Mouse (Mus musculus): ENCODE measurements around the gene Dpf1. TPM values are rescaled to one million over a fixed set of nuclear protein-coding genes. Genes with fewer than 3 reads are reported as not detected.

The Dpf1 gene
- polyA plus RNA-seq, 1 experiment from 2014 or later, result 118 TPM

GRCm38 (mm10) chr7:29290691-29291485, 12.9 kb upstream of the Dpf1 start:
- Histone ChIP-seq H3K36me3 (replicated peaks) (no peaks in the 10 kb centered on the region), H3K4me2 (peak overlapping the region; percentile 1; the same call in 1 of the 2 replicates), H3K9me3 (no peaks in the 10 kb centered on the region), H3K9ac (peak overlapping the region; percentile 14; the same call in 1 of the 2 replicates), H3K27me3 (peaks cover 31% of the 10 kb centered on the region), H3K27ac (peak overlapping the region; percentile 83), H3K4me1 (peaks cover 53% of the 10 kb centered on the region), H3K4me3 (replicated peaks) (no peak overlapping the region)
- ATAC-seq (ENCODE audit: low FRiP score), result no peak
- 38% methylated on average over 11 of the region's 11 CpGs for WGBS

DNA sequence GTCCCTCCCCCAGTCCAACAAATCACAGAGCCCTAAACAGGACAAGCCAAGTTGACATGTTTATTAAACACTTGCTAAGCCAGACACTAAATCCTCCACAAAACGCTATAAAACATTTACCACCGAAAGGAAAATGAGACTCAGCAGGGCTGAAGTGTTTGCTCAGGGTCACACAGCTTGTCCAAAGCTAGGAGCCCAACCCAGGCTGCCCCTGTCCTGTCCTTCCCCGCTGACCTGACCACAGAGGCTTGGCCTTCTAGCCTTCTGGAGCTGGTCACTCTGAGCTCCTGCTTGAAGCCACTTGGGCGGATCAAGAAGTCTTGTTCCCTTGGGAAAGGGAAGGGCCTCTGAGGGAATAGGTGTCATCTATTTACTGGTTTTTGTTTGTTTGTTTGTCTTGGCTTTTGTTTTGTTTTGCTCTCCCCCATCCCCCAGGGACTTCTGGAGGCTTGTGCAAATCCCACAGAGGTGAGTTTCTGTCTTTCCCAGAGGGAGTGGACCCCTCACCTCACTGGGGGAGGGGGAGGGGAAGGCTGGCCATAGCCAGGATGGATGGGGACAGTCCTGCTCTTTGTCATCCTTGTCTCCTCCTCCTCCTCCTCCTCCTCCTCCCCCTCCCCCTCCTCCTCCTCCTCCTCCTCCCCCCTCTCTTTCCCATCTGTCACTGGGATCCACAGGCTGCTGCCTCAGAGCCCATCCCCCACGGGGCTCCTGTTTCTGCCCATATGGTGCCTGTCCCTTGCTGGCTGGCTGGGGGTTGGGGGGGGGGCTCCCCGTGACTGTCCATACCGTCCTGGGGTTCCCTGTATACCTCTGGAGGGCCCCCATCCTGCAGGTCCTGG, 11.9 kb upstream of the Dpf1 start:
- 31% methylated on average over 6 of the region's 7 CpGs for WGBS
- Histone ChIP-seq H3K27ac (peak overlapping the region; percentile 83), H3K9ac (peak overlapping the region; percentile 30; the same call in 1 of the 2 replicates), H3K4me3 (replicated peaks) (no peak overlapping the region), H3K4me1 (peaks cover 53% of the 10 kb centered on the region), H3K27me3 (peaks cover 31% of the 10 kb centered on the region), H3K9me3 (no peaks in the 10 kb centered on the region), H3K36me3 (replicated peaks) (no peaks in the 10 kb centered on the region), H3K4me2 (peak overlapping the region; percentile 28)
- peak; percentile 71 for ATAC-seq (ENCODE audit: low FRiP score)

DNA sequence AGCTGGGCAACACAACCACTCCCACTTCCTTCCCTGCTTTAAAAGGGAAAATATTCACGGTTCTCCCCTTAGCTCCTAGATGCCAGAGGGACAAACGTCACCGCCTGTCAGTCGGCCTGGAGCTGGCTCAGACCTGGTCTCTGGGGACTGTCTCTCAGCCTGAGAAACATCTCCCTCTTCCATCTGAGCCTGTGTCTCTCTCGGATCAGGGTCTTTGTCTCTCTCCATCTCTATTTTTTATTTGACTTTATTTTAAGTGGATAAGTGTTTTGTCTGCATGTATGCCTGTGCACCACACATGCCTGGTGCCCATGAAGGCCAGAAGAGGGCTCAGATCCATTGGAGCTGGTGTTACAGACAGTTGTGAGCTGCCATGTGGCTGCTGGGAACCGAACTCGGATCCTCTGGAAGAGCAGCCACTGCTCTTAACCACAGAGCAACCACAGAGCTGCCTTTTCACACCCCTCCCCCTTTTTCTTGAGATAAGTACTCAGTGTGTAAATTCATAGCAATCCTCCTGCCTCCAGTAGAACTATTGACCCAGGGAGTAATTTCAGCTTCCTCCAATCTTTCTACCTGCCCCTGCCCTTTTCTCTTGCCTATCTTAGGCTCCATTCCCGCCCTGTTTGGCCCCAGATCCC, 11.2 kb upstream of the Dpf1 start:
- Histone ChIP-seq H3K36me3 (replicated peaks) (no peaks in the 10 kb centered on the region), H3K27ac (peak overlapping the region; percentile 83), H3K9me3 (no peaks in the 10 kb centered on the region), H3K9ac (peak overlapping the region; percentile 30; the same call in 1 of the 2 replicates), H3K27me3 (peaks cover 24% of the 10 kb centered on the region), H3K4me1 (peaks cover 53% of the 10 kb centered on the region), H3K4me2 (peak overlapping the region; percentile 28; the same call in 1 of the 2 replicates), H3K4me3 (replicated peaks) (no peak overlapping the region)
- ATAC-seq (ENCODE audit: low FRiP score), result no peak; the same call in 1 of the 2 replicates
- WGBS, result 33% methylated on average over 8 of the region's 8 CpGs

DNA sequence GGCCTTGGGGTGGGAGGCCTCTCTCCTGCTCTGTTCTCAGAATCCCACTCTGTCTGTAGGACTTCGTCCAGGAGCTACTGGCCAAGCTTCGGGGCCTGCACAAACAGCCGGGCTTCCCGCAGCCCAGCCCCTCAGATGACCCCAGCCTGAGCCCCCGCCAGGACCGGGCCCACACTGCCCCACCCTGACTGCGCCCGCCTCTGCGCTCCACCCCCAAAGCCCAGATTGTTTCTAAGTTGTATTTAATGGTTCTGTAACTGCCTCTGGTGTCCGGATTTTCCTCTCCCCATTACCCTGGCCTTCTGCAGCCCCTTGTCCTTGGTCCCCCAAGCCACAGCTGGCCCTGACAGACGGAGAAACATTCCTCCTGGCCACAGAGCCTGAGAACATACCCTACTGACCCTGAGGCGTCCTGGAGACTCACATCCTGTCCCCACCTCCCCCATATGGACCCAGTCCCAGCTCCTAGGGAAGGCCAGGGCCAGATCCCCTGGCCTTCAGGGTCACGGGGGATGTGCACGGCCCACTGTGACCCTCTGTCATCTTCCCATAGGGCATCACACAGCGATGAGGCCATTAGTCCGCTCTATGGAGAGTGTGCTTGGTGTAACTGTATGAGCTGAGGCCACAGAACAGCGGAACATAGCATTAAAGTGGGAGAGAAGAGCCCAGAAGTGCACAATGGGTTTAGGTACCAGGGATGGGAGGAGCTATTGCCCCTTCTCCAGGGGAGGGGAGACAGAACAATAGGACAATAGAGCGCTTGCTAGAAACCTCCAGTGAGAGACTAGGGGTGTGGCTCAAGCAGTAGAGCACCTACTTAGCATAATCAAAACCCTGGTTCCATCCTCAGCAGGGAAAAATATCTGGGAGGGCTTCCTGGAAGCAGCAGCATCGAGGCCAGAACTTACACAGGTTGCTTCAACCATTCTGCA, 10.4 kb upstream of the Dpf1 start:
- Histone ChIP-seq H3K27me3 (peaks cover 23% of the 10 kb centered on the region), H3K4me3 (replicated peaks) (no peak overlapping the region), H3K9me3 (no peaks in the 10 kb centered on the region), H3K27ac (peak overlapping the region; percentile 83), H3K9ac (no peak overlapping the region), H3K36me3 (replicated peaks) (no peaks in the 10 kb centered on the region), H3K4me2 (no peak overlapping the region), H3K4me1 (peaks cover 53% of the 10 kb centered on the region)
- no peak for ATAC-seq (ENCODE audit: low FRiP score)
- 32% methylated on average over 19 of the region's 19 CpGs for WGBS

DNA sequence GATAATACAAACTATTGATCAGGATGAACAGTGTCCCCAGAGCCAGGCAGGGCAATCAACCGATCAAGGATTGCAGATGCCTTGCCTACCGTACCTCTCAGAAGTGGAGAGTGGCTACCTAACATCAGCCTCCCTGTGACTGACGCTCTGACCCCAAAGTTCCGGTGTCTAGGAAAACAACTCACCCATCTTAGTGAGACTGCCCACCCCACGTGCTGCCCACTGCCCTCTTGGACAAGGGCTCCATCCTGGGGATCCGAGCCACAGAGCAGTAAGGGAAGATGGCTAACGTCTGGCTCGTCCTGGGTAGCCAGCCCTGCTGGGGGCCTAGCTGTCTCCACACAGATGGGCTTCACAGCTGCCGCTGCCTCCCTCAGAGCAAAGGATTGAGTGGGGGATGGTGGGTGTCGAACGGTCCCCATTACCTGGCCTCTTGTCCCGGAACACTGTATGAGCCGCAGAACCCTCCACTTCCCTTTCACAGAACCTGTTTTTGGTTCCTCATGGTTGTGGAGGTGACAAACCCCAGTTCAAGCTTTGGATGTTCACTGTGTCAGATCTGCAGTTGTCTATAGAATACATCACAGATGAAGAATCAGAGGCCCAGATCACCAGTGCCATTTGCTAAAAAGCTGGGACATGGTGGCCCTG, 9.5 kb upstream of the Dpf1 start:
- Histone ChIP-seq H3K36me3 (replicated peaks) (no peaks in the 10 kb centered on the region), H3K27me3 (peaks cover 15% of the 10 kb centered on the region), H3K4me1 (peaks cover 46% of the 10 kb centered on the region), H3K9me3 (no peaks in the 10 kb centered on the region), H3K4me3 (replicated peaks) (no peak overlapping the region), H3K4me2 (no peak overlapping the region), H3K27ac (peak overlapping the region; percentile 38; the same call in 1 of the 2 replicates), H3K9ac (no peak overlapping the region)
- WGBS, result 75% methylated on average over 13 of the region's 13 CpGs
- ATAC-seq (ENCODE audit: low FRiP score), result no peak

DNA sequence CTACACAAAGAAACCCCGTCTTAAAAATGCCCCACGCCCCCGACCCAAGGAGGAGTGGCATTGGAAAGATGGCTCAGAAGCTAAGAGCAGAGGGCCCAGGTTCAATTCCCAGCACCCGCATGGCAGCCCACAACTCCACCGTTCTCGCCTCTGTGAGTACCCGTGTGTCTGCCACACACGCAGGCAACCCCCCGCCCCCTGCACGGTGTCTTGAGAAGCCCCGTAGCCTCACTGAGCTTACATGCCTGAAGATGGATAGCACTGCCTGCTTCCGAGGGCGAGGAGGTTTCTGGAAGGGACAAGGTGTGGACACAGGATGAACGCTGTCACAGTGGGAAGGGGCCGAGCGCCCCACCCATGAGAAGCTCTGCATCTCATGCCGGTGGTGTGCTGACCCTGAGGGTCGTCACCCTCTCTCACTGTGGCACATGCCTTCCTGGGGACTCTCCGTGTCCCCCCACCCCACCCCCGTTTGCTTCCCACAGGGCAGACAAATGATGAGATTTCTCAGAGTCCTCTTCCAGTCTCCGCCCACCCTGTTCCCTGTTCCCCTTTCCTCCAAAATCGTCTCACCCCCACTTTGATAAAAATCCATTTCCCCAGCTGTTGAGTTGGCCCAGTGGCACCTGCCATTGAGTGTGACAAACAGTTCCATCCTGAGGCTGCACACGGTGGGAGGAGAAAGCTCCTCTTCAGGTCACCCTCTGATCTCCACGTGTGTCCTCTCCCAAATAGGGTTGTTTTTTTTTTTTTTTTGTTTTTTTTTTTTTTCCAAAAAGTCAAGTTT, 7.7 kb upstream of the Dpf1 start:
- ATAC-seq (ENCODE audit: low FRiP score), result no peak
- no peak overlapping the region for H3K27ac ChIP-seq
- H3K27me3 ChIP-seq, result peaks cover 4% of the 10 kb centered on the region; the same call in 1 of the 2 replicates

DNA sequence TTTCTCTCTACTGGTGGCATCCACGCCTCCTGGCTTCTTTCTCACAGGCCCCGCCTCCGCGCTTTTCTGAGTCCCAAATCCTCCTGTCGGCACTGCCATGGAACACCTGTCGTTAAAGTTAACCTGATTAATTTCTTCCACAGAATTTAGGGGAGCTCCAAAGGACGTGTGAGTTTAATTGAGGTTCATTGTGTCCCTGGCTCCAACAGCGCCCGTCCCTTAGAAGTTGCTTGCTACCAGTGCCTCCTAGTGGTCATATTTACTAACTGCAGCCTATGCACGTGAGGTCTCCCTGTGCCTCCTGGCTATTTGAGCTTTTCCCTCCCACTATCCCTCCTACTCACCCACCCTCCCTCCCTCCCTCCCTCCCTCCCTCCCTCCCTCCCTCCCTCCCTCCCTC, 6.8 kb upstream of the Dpf1 start:
- no peak overlapping the region for H3K4me3 ChIP-seq (replicated peaks)
- peak; percentile 34 for ATAC-seq (ENCODE audit: low FRiP score)
- H3K9me3 ChIP-seq, result no peaks in the 10 kb centered on the region
- 12% methylated on average over 10 of the region's 10 CpGs for WGBS
- H3K9ac ChIP-seq, result no peak overlapping the region
- H3K27ac ChIP-seq, result no peak overlapping the region
- H3K4me2 ChIP-seq, result no peak overlapping the region
- H3K27me3 ChIP-seq, result 0 out of 2 replicates have a peak, but pooled peaks cover 4% of the 10 kb centered on the region
- H3K4me1 ChIP-seq, result peaks cover 25% of the 10 kb centered on the region
- no peaks in the 10 kb centered on the region for H3K36me3 ChIP-seq (replicated peaks)

More for the DNA sequence above, 7.7 kb upstream of the Dpf1 start:
- Histone ChIP-seq H3K4me1 (peaks cover 35% of the 10 kb centered on the region), H3K9me3 (no peaks in the 10 kb centered on the region), H3K4me3 (replicated peaks) (no peak overlapping the region), H3K4me2 (no peak overlapping the region), H3K36me3 (replicated peaks) (no peaks in the 10 kb centered on the region), H3K9ac (no peak overlapping the region)
- WGBS, result 87% methylated on average over 24 of the region's 24 CpGs

DNA sequence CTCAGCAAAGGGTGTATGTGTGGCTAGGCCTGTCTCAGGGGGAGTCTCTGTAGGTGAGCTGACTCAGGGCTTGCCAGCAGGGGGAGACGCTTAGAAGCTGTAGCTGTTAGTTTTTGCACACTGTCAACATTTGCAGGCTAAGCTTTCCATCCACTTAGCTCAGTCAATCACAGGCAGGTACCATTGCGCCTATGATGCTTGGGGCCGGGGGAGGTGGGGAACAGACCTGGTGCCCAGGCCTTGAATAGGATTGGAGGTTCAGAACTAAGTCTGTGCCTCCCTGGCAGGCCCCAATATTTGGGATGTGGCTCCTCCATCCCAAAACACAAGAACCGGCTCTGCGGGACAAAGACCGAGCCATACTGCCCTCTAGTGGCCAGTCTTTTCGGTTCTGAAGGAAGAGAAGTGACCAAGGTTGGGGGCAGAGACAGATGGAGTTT, 2.6 kb upstream of the Dpf1 start:
- no peaks in the 10 kb centered on the region for H3K27me3 ChIP-seq
- H3K4me1 ChIP-seq, result peaks cover 21% of the 10 kb centered on the region
- peak overlapping the region; percentile 59; the same call in 1 of the 2 replicates for H3K27ac ChIP-seq
- H3K9ac ChIP-seq, result no peak overlapping the region
- H3K9me3 ChIP-seq, result no peaks in the 10 kb centered on the region
- peak overlapping the region; percentile 39 for H3K4me2 ChIP-seq
- H3K4me3 ChIP-seq (replicated peaks), result 0 out of 2 replicates have a peak overlapping the region, but pooled peaks have one; percentile 14
- ATAC-seq (ENCODE audit: low FRiP score), result no peak
- H3K36me3 ChIP-seq (replicated peaks), result no peaks in the 10 kb centered on the region
- under 1% methylated on average over 7 of the region's 7 CpGs for WGBS

GRCm38 (mm10) chr7:29302641-29303040, 1.1 kb upstream of the Dpf1 start:
- no peak for ATAC-seq (ENCODE audit: low FRiP score)
- Histone ChIP-seq H3K4me1 (peaks cover 36% of the 10 kb centered on the region), H3K27ac (no peak overlapping the region), H3K36me3 (replicated peaks) (no peaks in the 10 kb centered on the region), H3K27me3 (no peaks in the 10 kb centered on the region), H3K4me2 (no peak overlapping the region), H3K9me3 (no peaks in the 10 kb centered on the region), H3K9ac (no peak overlapping the region), H3K4me3 (replicated peaks) (no peak overlapping the region)
- 68% methylated on average over 7 of the region's 7 CpGs for WGBS

GRCm38 (mm10) chr7:29304463-29305262, 912 bp downstream of the Dpf1 start:
- Histone ChIP-seq H3K4me3 (replicated peaks) (peak overlapping the region; percentile 77), H3K27ac (peak overlapping the region; percentile 90), H3K27me3 (no peaks in the 10 kb centered on the region), H3K4me1 (peaks cover 54% of the 10 kb centered on the region), H3K36me3 (replicated peaks) (peaks cover 1% of the 10 kb centered on the region; the same call in 1 of the 2 replicates), H3K9me3 (no peaks in the 10 kb centered on the region), H3K4me2 (peak overlapping the region; percentile 94), H3K9ac (peak overlapping the region; percentile 88)
- ATAC-seq (ENCODE audit: low FRiP score), result peak; percentile 24; the same call in 1 of the 2 replicates
- under 1% methylated on average over 48 of the region's 48 CpGs for WGBS

All from forebrain, embryonic 12.5 days (tissue).